Comparison of ENCODE assay signal across 8 mouse cellular contexts in genomic region chr4:136284455-136284854, GRCm38 (mm10). TPM values are rescaled to one million over a fixed set of nuclear protein-coding genes. Genes with fewer than 3 reads are reported as not detected.
DNase-seq lines count a peak whose midpoint lies in the region; ATAC-seq and TF ChIP-seq lines count a peak whose summit lies in the region.

Gene Zfp46, plus strand, starts transcription at chr4:136284683.

- peak within 1 kb of the TSS; percentile 65 for H3K4me3 ChIP-seq in neural tube, embryonic 11.5 days (ENCODE audit: low read depth, low read length)
- peak within 1 kb of the TSS; percentile 75 for H3K4me3 ChIP-seq in embryonic facial prominence, embryonic 13.5 days
- peak within 1 kb of the TSS; percentile 70 for H3K4me3 ChIP-seq in limb, embryonic 10.5 days
- peak within 1 kb of the TSS; percentile 71 for H3K4me3 ChIP-seq in midbrain, embryonic 14.5 days (replicated peaks; ENCODE audit: low read depth, low read length)
- peak within 1 kb of the TSS; percentile 88 for H3K4me3 ChIP-seq in testis, adult 2 months (ENCODE audit: control insufficient read depth, low read depth, low read length)

- no peak for ATAC-seq in neural tube, embryonic 11.5 days (ENCODE audit: insufficient read depth, low FRiP score, low TSS enrichment)
- no peak for ATAC-seq in embryonic facial prominence, embryonic 13.5 days (ENCODE audit: insufficient number of reproducible peaks, insufficient read depth, low FRiP score, low TSS enrichment, low read depth)
- no peak for ATAC-seq in midbrain, embryonic 14.5 days (ENCODE audit: low FRiP score, low TSS enrichment)

- H3K36me3 ChIP-seq in neural tube, embryonic 11.5 days (ENCODE audit: control insufficient read depth, insufficient read depth, low read length) = peaks cover 5% of the 10 kb centered on the region; the same call in 1 of the 2 replicates
- peaks cover 24% of the 10 kb centered on the region for H3K36me3 ChIP-seq in embryonic facial prominence, embryonic 13.5 days
- H3K36me3 ChIP-seq in limb, embryonic 10.5 days = peaks cover 23% of the 10 kb centered on the region
- H3K36me3 ChIP-seq in midbrain, embryonic 14.5 days (ENCODE audit: control insufficient read depth, insufficient read depth, low read length) = peaks cover 21% of the 10 kb centered on the region
- H3K36me3 ChIP-seq in testis, adult 2 months (ENCODE audit: control insufficient read depth, insufficient read depth, low read length) = peaks cover 1% of the 10 kb centered on the region; the same call in 1 of the 2 replicates

- H3K9ac ChIP-seq in neural tube, embryonic 11.5 days (ENCODE audit: low read length) = peak within 1 kb of the TSS; percentile 76
- H3K9ac ChIP-seq in embryonic facial prominence, embryonic 13.5 days = peak within 1 kb of the TSS; percentile 81
- peak within 1 kb of the TSS; percentile 80 for H3K9ac ChIP-seq in midbrain, embryonic 14.5 days (replicated peaks; ENCODE audit: low read length)

- peak within 1 kb of the TSS; percentile 54 for H3K4me2 ChIP-seq in neural tube, embryonic 11.5 days (ENCODE audit: low read depth)
- H3K4me2 ChIP-seq in embryonic facial prominence, embryonic 13.5 days = peak within 1 kb of the TSS; percentile 91
- peak within 1 kb of the TSS; percentile 84 for H3K4me2 ChIP-seq in midbrain, embryonic 14.5 days (ENCODE audit: low read length)

- no peak for TF ChIP-seq CTCF in testis, adult 2 months (IDR thresholded peaks at IDR 0.05; ENCODE audit: control insufficient read depth, insufficient read depth, insufficient replicate concordance, low read depth, low read length)

- peaks cover 22% of the 10 kb centered on the region for H3K4me1 ChIP-seq in neural tube, embryonic 11.5 days (ENCODE audit: control insufficient read depth, insufficient read depth, low read length)
- H3K4me1 ChIP-seq in embryonic facial prominence, embryonic 13.5 days = peaks cover 38% of the 10 kb centered on the region
- H3K4me1 ChIP-seq in limb, embryonic 10.5 days = peaks cover 45% of the 10 kb centered on the region
- H3K4me1 ChIP-seq in midbrain, embryonic 14.5 days (ENCODE audit: control insufficient read depth, insufficient read depth, low read length) = peaks cover 36% of the 10 kb centered on the region
- H3K4me1 ChIP-seq in testis, adult 2 months (ENCODE audit: control insufficient read depth, insufficient read depth, low read length) = peaks cover 11% of the 10 kb centered on the region

- peak; percentile 33 for DNase-seq in neural tube, embryonic 11.5 days (ENCODE audit: low spot score)
- DNase-seq in neural tube, embryonic 10.5 days (ENCODE audit: extremely low spot score, low spot score) = no peak
- peak; percentile 95 for DNase-seq in heart, adult 8-10 months (ENCODE audit: low spot score)
- peak; percentile 60 to 64 for DNase-seq in kidney, adult 8-10 months
- no peak for DNase-seq in limb, embryonic 10.5 days (ENCODE audit: low spot score)
- peak; percentile 89 for DNase-seq in midbrain, embryonic 14.5 days

- H3K27me3 ChIP-seq in neural tube, embryonic 11.5 days (ENCODE audit: control insufficient read depth, insufficient read depth, low read length) = peaks cover 6% of the 10 kb centered on the region; the same call in 1 of the 2 replicates
- H3K27me3 ChIP-seq in embryonic facial prominence, embryonic 13.5 days = peaks cover 8% of the 10 kb centered on the region
- H3K27me3 ChIP-seq in limb, embryonic 10.5 days (ENCODE audit: low read depth, poor library complexity, severe bottlenecking) = peaks cover 17% of the 10 kb centered on the region
- H3K27me3 ChIP-seq in midbrain, embryonic 14.5 days (ENCODE audit: control insufficient read depth, insufficient read depth, low read length) = peaks cover 8% of the 10 kb centered on the region; the same call in 1 of the 2 replicates
- no peaks in the 10 kb centered on the region for H3K27me3 ChIP-seq in testis, adult 2 months (ENCODE audit: control insufficient read depth, insufficient read depth, low read length)

- H3K27ac ChIP-seq in neural tube, embryonic 11.5 days (ENCODE audit: low read depth, low read length) = peak within 1 kb of the TSS; percentile 85
- H3K27ac ChIP-seq in embryonic facial prominence, embryonic 13.5 days = peak within 1 kb of the TSS; percentile 94
- H3K27ac ChIP-seq in limb, embryonic 10.5 days = peak within 1 kb of the TSS; percentile 93
- H3K27ac ChIP-seq in midbrain, embryonic 14.5 days (replicated peaks; ENCODE audit: low read depth, low read length) = peak within 1 kb of the TSS; percentile 92
- H3K27ac ChIP-seq in testis, adult 2 months (ENCODE audit: control insufficient read depth, insufficient read depth, low read depth, low read length) = peak within 1 kb of the TSS; percentile 81

- WGBS in neural tube, embryonic 11.5 days = 62% methylated on average over 5 of the region's 5 CpGs
- 22% methylated on average over 5 of the region's 5 CpGs for WGBS in embryonic facial prominence, embryonic 13.5 days
- 69% methylated on average over 5 of the region's 5 CpGs for WGBS in limb, embryonic 10.5 days
- 16% methylated on average over 5 of the region's 5 CpGs for WGBS in midbrain, embryonic 14.5 days

- H3K9me3 ChIP-seq in neural tube, embryonic 11.5 days (ENCODE audit: control insufficient read depth, low read length) = no peaks in the 10 kb centered on the region
- no peaks in the 10 kb centered on the region for H3K9me3 ChIP-seq in embryonic facial prominence, embryonic 13.5 days
- H3K9me3 ChIP-seq in limb, embryonic 10.5 days (replicated peaks) = no peaks in the 10 kb centered on the region
- no peaks in the 10 kb centered on the region for H3K9me3 ChIP-seq in midbrain, embryonic 14.5 days (ENCODE audit: control insufficient read depth, low read length)

- TF ChIP-seq POLR2A in testis, adult 2 months (IDR thresholded peaks at IDR 0.05; ENCODE audit: control insufficient read depth, low read depth, low read length) = no peak

RNA-seq across cellular contexts. Expression of gene Zfp46, which starts in this region (rescaled TPM):
- 34.2 and 34.4 TPM in 2 replicates for polyA plus RNA-seq in neural tube, embryonic 11.5 days (2014; fragmentation: Nextera tagmentation; extraction: Ambion mirVana)
- 25.2 and 30.5 TPM in 2 replicates for polyA plus RNA-seq in embryonic facial prominence, embryonic 13.5 days (2015; fragmentation: Nextera tagmentation; extraction: Ambion mirVana)
- total RNA-seq in heart, adult 8-10 months (2022) = 10 to 100 TPM; 31.3 to 46.4 (median 39.0) TPM
- polyA plus RNA-seq in limb, embryonic 10.5 days (2016; fragmentation: Nextera tagmentation; extraction: Ambion mirVana) = 20.2 and 24.6 TPM in 2 replicates
- 31.1 and 47.7 TPM in 2 replicates for polyA plus RNA-seq in midbrain, embryonic 14.5 days (2014; fragmentation: Nextera tagmentation; extraction: Ambion mirVana)
- 4.8 and 5.4 TPM in 2 replicates for polyA plus RNA-seq in testis, adult 2 months (2012; rRNA removed)

Comparison
In these comparisons a context has a peak if more than half of its experiments do, and no peak if none do; other contexts are left out.
1. DNase-seq: peak in neural tube, embryonic 11.5 days (single experiment), heart, adult 8-10 months (single experiment), kidney, adult 8-10 months (2 of 2) and midbrain, embryonic 14.5 days (single experiment); none in neural tube, embryonic 10.5 days (single experiment) and limb, embryonic 10.5 days (single experiment).
2. Peak in every context shown above with its lines, with median percentiles within 50 percentile points of each other: H3K27ac ChIP-seq, H3K4me2 ChIP-seq, H3K4me3 ChIP-seq and H3K9ac ChIP-seq.